Mouse (Mus musculus): ENCODE measurements around the gene Fam71f2. TPM values are rescaled to one million over a fixed set of nuclear protein-coding genes. Genes with fewer than 3 reads are reported as not detected.

The Fam71f2 gene
- polyA plus RNA-seq (2015; fragmentation: Nextera tagmentation; extraction: Ambion mirVana): 0.56 and 0.60 TPM in 2 replicates

DNA sequence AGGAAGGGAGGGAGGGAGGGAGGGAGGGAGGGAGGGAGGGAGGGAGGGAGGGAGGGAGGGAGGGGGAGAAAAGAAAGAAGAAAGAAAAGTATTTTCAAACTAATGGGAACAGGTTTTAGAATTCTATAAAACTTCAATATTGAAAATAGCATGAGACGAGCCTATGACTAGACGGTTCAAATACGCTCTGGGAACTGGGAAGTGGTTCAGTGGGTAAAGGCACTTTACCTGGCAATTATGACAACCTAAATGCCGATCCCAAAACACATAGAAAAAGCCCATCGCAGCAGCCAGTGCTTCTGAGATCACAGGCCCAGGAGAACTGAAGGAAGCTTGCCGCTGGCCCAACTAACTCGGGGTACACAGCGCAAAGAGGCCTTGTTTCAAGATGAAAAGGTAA is at the start of gene Fam71f2:
TSS of gene Fam71f2 (plus strand) at position 301 of the 400 bp plus-strand sequence.
- WGBS: 87% methylated on average over 8 of the region's 8 CpGs
- Histone ChIP-seq H3K9ac (replicated peaks) (no peak within 1 kb of the TSS), H3K9me3 (no peaks in the 10 kb centered on the region), H3K4me1 (0 out of 2 replicates have a peak, but pooled peaks cover 1% of the 10 kb centered on the region), H3K4me2 (replicated peaks) (no peak within 1 kb of the TSS), H3K4me3 (no peak within 1 kb of the TSS), H3K27ac (replicated peaks) (no peak within 1 kb of the TSS), H3K36me3 (peaks cover 6% of the 10 kb centered on the region), H3K27me3 (no peaks in the 10 kb centered on the region)
- no peak for ATAC-seq (replicated peaks)

- H3K4me3 ChIP-seq: no peak overlapping the region
- no peak overlapping the region for H3K4me2 ChIP-seq (replicated peaks)
- H3K27me3 ChIP-seq: no peaks in the 10 kb centered on the region
- no peak overlapping the region for H3K9ac ChIP-seq (replicated peaks)
- no peak overlapping the region for H3K27ac ChIP-seq (replicated peaks)
- H3K4me1 ChIP-seq: no peaks in the 10 kb centered on the region
- H3K36me3 ChIP-seq: no peaks in the 10 kb centered on the region
- no peaks in the 10 kb centered on the region for H3K9me3 ChIP-seq
- WGBS: 73% methylated on average over 6 of the region's 6 CpGs
- no peak for ATAC-seq (replicated peaks)
Observed at GRCm38 (mm10) chr6:29230386-29230785, 49.0 kb upstream of the Fam71f2 start.

- H3K9ac ChIP-seq (replicated peaks): no peak overlapping the region
- no peaks in the 10 kb centered on the region for H3K9me3 ChIP-seq
- no peaks in the 10 kb centered on the region for H3K27me3 ChIP-seq
- H3K36me3 ChIP-seq: no peaks in the 10 kb centered on the region
- ATAC-seq (replicated peaks): no peak
- no peak overlapping the region for H3K4me2 ChIP-seq (replicated peaks)
- no peak overlapping the region for H3K27ac ChIP-seq (replicated peaks)
- H3K4me3 ChIP-seq: no peak overlapping the region
- 81% methylated on average over 3 of the region's 3 CpGs for WGBS
- no peaks in the 10 kb centered on the region for H3K4me1 ChIP-seq
Observed at GRCm38 (mm10) chr6:29231799-29232198, 47.6 kb upstream of the Fam71f2 start.

- H3K4me2 ChIP-seq (replicated peaks): no peak overlapping the region
- H3K4me1 ChIP-seq: no peaks in the 10 kb centered on the region
- no peak for ATAC-seq (replicated peaks)
- no peak overlapping the region for H3K4me3 ChIP-seq
- no peaks in the 10 kb centered on the region for H3K36me3 ChIP-seq
- H3K9me3 ChIP-seq: no peaks in the 10 kb centered on the region
- WGBS: 80% methylated on average over 6 of the region's 6 CpGs
- H3K9ac ChIP-seq (replicated peaks): no peak overlapping the region
- no peak overlapping the region for H3K27ac ChIP-seq (replicated peaks)
- H3K27me3 ChIP-seq: no peaks in the 10 kb centered on the region
Observed at GRCm38 (mm10) chr6:29232321-29232720, 47.1 kb upstream of the Fam71f2 start.

- no peak overlapping the region for H3K27ac ChIP-seq (replicated peaks)
- no peaks in the 10 kb centered on the region for H3K27me3 ChIP-seq
- H3K9ac ChIP-seq (replicated peaks): no peak overlapping the region
- 69% methylated on average over 3 of the region's 3 CpGs for WGBS
- ATAC-seq (replicated peaks): no peak
- no peak overlapping the region for H3K4me2 ChIP-seq (replicated peaks)
- no peaks in the 10 kb centered on the region for H3K36me3 ChIP-seq
- no peaks in the 10 kb centered on the region for H3K9me3 ChIP-seq
- H3K4me1 ChIP-seq: no peaks in the 10 kb centered on the region
- H3K4me3 ChIP-seq: no peak overlapping the region
Observed at GRCm38 (mm10) chr6:29233710-29234109, 45.7 kb upstream of the Fam71f2 start.

GRCm38 (mm10) chr6:29234272-29234671 is 45.1 kb upstream of the Fam71f2 start:
- ATAC-seq (replicated peaks): no peak
- Histone ChIP-seq H3K4me2 (replicated peaks) (no peak overlapping the region), H3K9ac (replicated peaks) (no peak overlapping the region), H3K27ac (replicated peaks) (no peak overlapping the region), H3K27me3 (no peaks in the 10 kb centered on the region), H3K36me3 (no peaks in the 10 kb centered on the region), H3K9me3 (no peaks in the 10 kb centered on the region), H3K4me1 (no peaks in the 10 kb centered on the region), H3K4me3 (no peak overlapping the region)
- 51% methylated on average over 8 of the region's 8 CpGs for whole genome bisulfite sequencing

DNA sequence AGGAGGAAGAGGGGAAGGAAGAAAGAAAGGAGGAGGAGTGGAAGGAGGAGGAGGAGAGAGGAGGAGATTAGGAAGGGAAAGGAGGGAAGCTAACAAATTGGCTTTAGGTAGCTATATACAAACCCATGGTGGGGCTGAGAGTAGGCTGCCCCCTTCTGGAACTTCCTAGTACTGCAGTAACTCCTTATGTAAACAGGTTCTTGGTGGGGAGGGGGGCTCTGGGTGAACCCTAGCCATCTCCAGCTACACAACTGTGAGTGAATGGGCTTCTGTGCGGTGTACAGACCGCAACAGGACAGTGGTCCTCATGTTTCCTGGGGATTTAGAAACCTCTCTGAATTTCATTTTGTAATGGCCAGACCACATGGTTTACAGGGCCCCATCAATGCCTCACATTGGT is 38.6 kb upstream of the Fam71f2 start:
- H3K27me3 ChIP-seq: no peaks in the 10 kb centered on the region
- WGBS: 38% methylated on average over 2 of the region's 2 CpGs
- H3K9me3 ChIP-seq: no peaks in the 10 kb centered on the region
- H3K27ac ChIP-seq (replicated peaks): no peak overlapping the region
- H3K9ac ChIP-seq (replicated peaks): no peak overlapping the region
- no peak overlapping the region for H3K4me3 ChIP-seq
- H3K36me3 ChIP-seq: no peaks in the 10 kb centered on the region
- H3K4me1 ChIP-seq: no peaks in the 10 kb centered on the region
- H3K4me2 ChIP-seq (replicated peaks): no peak overlapping the region
- ATAC-seq (replicated peaks): no peak

DNA sequence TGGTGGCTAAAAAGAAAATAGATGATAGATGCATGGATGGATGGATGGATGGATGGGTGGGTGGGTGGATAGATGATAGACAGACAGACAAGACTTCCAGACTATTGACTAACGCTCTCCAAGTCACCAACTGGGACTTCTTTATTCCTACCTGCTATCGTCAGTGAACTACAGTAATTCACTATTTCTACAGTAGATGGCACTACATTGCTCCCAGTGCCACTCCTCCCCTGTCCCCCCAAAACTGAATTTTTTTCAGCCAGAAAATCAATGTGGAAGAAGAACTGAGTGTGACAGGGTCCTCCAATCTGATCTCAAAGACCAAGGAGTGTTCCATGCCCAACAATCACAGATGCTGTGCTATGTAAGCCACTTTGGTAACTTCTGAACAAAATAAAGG is 37.7 kb upstream of the Fam71f2 start:
- H3K9me3 ChIP-seq: no peaks in the 10 kb centered on the region
- H3K27me3 ChIP-seq: no peaks in the 10 kb centered on the region
- no peaks in the 10 kb centered on the region for H3K36me3 ChIP-seq
- H3K27ac ChIP-seq (replicated peaks): no peak overlapping the region
- ATAC-seq (replicated peaks): no peak
- no peak overlapping the region for H3K9ac ChIP-seq (replicated peaks)
- H3K4me3 ChIP-seq: no peak overlapping the region
- no peak overlapping the region for H3K4me2 ChIP-seq (replicated peaks)
- WGBS: 41% methylated on average over 2 of the region's 2 CpGs
- no peaks in the 10 kb centered on the region for H3K4me1 ChIP-seq

GRCm38 (mm10) chr6:29242265-29242664 is 37.1 kb upstream of the Fam71f2 start:
- no peaks in the 10 kb centered on the region for H3K27me3 ChIP-seq
- 53% methylated on average over 1 of the region's 1 CpGs for WGBS
- ATAC-seq (replicated peaks): no peak

DNA sequence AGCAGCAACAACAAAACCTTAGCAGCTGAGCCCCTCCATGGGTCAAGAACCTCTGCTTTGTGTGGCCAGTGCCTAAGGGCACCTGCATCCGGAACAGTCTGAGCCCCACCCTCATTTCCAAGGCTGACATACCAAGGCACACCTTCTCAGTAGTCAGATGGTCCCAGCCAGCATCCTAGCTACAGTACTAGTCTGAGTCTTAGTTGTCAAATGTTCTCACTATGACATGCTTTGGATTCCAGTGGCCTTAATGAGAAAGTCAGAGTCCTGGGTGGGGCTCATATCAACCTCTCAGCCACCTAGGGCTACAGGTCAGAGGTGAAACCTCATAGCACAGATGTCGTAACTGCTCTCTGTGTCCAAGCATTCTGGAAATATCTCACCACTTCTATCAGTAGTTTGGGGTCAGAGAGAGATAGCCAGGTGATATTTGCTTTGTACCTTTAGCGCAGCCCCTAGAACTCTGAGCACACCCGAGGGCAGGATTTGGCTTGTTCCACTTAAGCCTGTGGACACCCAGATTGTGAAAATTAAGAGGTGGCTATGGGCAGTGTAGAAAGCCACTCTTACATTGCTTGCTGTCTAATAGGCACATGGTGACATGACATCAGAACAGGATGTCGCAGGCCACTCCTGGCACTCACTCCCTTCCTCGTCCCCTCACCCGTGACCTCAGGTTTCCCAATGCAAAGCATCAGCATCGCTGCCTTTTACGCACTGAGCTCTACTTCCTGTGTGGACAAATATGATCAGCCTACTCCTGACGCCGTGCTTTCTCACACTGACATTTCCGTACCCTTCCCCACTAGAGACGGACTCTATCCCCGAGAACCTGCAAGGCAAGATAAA is 33.9 kb upstream of the Fam71f2 start:
- Histone ChIP-seq H3K4me3 (no peak overlapping the region), H3K27ac (replicated peaks) (no peak overlapping the region), H3K4me2 (replicated peaks) (no peak overlapping the region), H3K9ac (replicated peaks) (no peak overlapping the region), H3K36me3 (no peaks in the 10 kb centered on the region), H3K27me3 (no peaks in the 10 kb centered on the region), H3K4me1 (no peaks in the 10 kb centered on the region), H3K9me3 (no peaks in the 10 kb centered on the region)
- ATAC-seq (replicated peaks): no peak
- 82% methylated on average over 14 of the region's 14 CpGs for WGBS

More at GRCm38 (mm10) chr6:29242265-29242664, 37.1 kb upstream of the Fam71f2 start:
- H3K27ac ChIP-seq (replicated peaks): no peak overlapping the region
- no peak overlapping the region for H3K9ac ChIP-seq (replicated peaks)
- H3K4me1 ChIP-seq: no peaks in the 10 kb centered on the region
- H3K4me2 ChIP-seq (replicated peaks): no peak overlapping the region
- H3K9me3 ChIP-seq: no peaks in the 10 kb centered on the region
- H3K36me3 ChIP-seq: no peaks in the 10 kb centered on the region
- no peak overlapping the region for H3K4me3 ChIP-seq

- no peaks in the 10 kb centered on the region for H3K27me3 ChIP-seq
- H3K4me3 ChIP-seq: no peak overlapping the region
- WGBS: 88% methylated on average over 3 of the region's 3 CpGs
- H3K4me1 ChIP-seq: no peaks in the 10 kb centered on the region
- H3K27ac ChIP-seq (replicated peaks): no peak overlapping the region
- H3K9ac ChIP-seq (replicated peaks): no peak overlapping the region
- no peaks in the 10 kb centered on the region for H3K9me3 ChIP-seq
- H3K4me2 ChIP-seq (replicated peaks): no peak overlapping the region
- no peak for ATAC-seq (replicated peaks)
- H3K36me3 ChIP-seq: no peaks in the 10 kb centered on the region
Observed at GRCm38 (mm10) chr6:29246183-29246582, 33.2 kb upstream of the Fam71f2 start.

DNA sequence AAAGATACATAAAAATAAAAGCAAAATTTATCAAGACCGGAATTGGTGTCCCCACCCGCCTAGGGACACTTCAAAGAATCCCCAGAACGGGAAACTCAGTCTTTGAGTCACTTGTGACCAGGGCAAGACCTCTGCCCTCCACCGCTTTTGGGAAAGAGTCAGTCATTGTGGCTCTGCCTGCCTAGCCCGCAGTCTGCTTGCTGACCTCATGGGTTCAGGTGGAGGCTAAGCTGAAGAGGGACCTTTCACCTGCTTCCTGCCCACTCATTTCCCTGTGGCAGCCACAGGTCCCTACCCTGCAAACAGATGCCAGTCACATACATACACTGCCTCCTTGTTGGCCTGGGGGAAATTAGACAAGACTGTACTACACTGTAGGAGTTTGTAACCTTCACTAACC is 32.8 kb upstream of the Fam71f2 start:
- Histone ChIP-seq H3K9me3 (no peaks in the 10 kb centered on the region), H3K36me3 (no peaks in the 10 kb centered on the region), H3K27me3 (no peaks in the 10 kb centered on the region), H3K4me2 (replicated peaks) (no peak overlapping the region), H3K4me3 (no peak overlapping the region), H3K27ac (replicated peaks) (no peak overlapping the region), H3K4me1 (no peaks in the 10 kb centered on the region), H3K9ac (replicated peaks) (no peak overlapping the region)
- no peak for ATAC-seq (replicated peaks)
- WGBS: 64% methylated on average over 5 of the region's 5 CpGs

DNA sequence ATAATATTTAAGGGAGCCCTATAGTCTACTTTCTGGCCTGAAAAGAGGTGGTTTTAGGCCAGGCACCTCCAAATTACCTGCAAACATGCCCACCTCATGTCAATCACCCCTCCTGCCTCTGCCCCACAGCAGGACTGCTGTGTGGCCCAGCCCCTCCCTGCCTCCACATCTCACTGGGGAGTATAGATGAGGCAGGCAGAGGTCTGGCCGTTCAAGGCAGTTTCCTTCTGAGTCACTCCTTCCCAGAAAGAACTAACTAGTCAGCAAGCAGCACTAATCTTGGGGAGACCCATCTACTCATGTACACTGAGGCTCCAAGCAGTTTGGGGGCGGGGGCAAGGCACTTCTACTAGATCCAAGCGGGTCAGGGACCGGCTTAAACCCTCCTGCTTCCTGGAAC is 32.3 kb upstream of the Fam71f2 start:
- no peak overlapping the region for H3K9ac ChIP-seq (replicated peaks)
- no peaks in the 10 kb centered on the region for H3K36me3 ChIP-seq
- ATAC-seq (replicated peaks): no peak
- H3K4me3 ChIP-seq: no peak overlapping the region
- WGBS: 51% methylated on average over 4 of the region's 4 CpGs
- H3K27me3 ChIP-seq: no peaks in the 10 kb centered on the region
- H3K9me3 ChIP-seq: no peaks in the 10 kb centered on the region
- no peak overlapping the region for H3K4me2 ChIP-seq (replicated peaks)
- no peaks in the 10 kb centered on the region for H3K4me1 ChIP-seq
- no peak overlapping the region for H3K27ac ChIP-seq (replicated peaks)
